Mouse (Mus musculus) limb, embryonic 14.5 days (tissue): ENCODE measurements around the gene Cemip2. TPM values are rescaled to one million over a fixed set of nuclear protein-coding genes. Genes with fewer than 3 reads are reported as not detected.

Experiments
- ATAC-seq: fragments of 200-750 bp; cut with Nextera tagmentation; 2 replicates; pipeline ENCODE4 v1.8.0; 2017; ENCODE audit warnings: low read depth, moderate number of reproducible peaks, moderate TSS enrichment; ENCODE audit not compliant: low FRiP score
- DNase-seq: peaks from one replicate; pipeline ENCODE4 v3.0.0-alpha.2; 2015; ENCODE audit warnings: low spot score
- H3K27ac ChIP-seq: fragments of 300-500 bp; sonication (generic); replicated peaks from 2 replicates; pipeline ENCODE4 v1.5.1; 2014; ENCODE audit warnings: low read depth, mild to moderate bottlenecking, low read length, moderate library complexity, mixed read lengths
- H3K27me3 ChIP-seq: fragments of 300-500 bp; sonication (generic); 2 replicates; pipeline ENCODE4 v1.6.1; 2014; ENCODE audit warnings: low read length, mixed read lengths; ENCODE audit not compliant: control insufficient read depth, insufficient read depth
- H3K36me3 ChIP-seq: fragments of 300-500 bp; sonication (generic); 2 replicates; pipeline ENCODE4 v1.6.1; 2014; ENCODE audit warnings: mild to moderate bottlenecking, low read length, moderate library complexity, mixed read lengths; ENCODE audit not compliant: control insufficient read depth, insufficient read depth
- H3K4me1 ChIP-seq: fragments of 300-500 bp; sonication (generic); 2 replicates; pipeline ENCODE4 v1.6.1; 2014; ENCODE audit warnings: antibody characterized with exemption, low read length, mixed read lengths; ENCODE audit not compliant: control insufficient read depth, insufficient read depth
- H3K4me2 ChIP-seq: fragments of 300-500 bp; sonication (generic); replicated peaks from 2 replicates; pipeline ENCODE4 v1.6.1; 2014; ENCODE audit warnings: low read depth, mild to moderate bottlenecking, low read length, moderate library complexity; ENCODE audit not compliant: severe bottlenecking
- H3K4me3 ChIP-seq: fragments of 300-500 bp; sonication (generic); replicated peaks from 2 replicates; pipeline ENCODE4 v1.5.1; 2014; ENCODE audit warnings: low read length
- H3K9ac ChIP-seq: fragments of 300-500 bp; sonication (generic); 2 replicates; pipeline ENCODE4 v1.6.1; 2014; ENCODE audit warnings: mild to moderate bottlenecking, low read depth, low read length, moderate library complexity; ENCODE audit not compliant: severe bottlenecking
- H3K9me3 ChIP-seq: fragments of 300-500 bp; sonication (generic); 2 replicates; pipeline ENCODE4 v1.6.1; 2016; ENCODE audit warnings: low read length; ENCODE audit not compliant: control insufficient read depth
- POLR2A ChIP-seq: fragments of 200-500 bp; IDR thresholded peaks from 2 replicates; pipeline ENCODE4 v1.8.0; 2012; ENCODE audit warnings: inconsistent platforms, mild to moderate bottlenecking, moderate library complexity, borderline replicate concordance; ENCODE audit not compliant: insufficient read depth, insufficient read length; ENCODE audit errors: extremely low read depth
- WGBS: fragments of 180-500 bp; shearing (Covaris S2); extraction: QIAGEN DNeasy Blood & Tissue Kit; methylation state at CpG from one replicate; pipeline ENCODE4 v1.1.7; 2014; 5-methylcytosine and 5-hydroxymethylcytosine counted together
- polyA plus RNA-seq, 2 experiments: library from polyadenylated mRNA; depleted of rRNA in 1 of 2; stranded (reverse) in 1 of 2; unstranded in 1 of 2; fragments of >200 nt; fragmentation: Nextera tagmentation in 1 of 2; extraction: Ambion mirVana in 1 of 2; gene quantifications; 2 replicates each; pipeline versions ENCODE4 v1.2.1 to v1.2.3; 2012 to 2014

The Cemip2 gene
- polyA plus RNA-seq, 2 experiments = 16.1 to 31.1 TPM

GRCm38 (mm10) chr19:21777171-21777731, 891 bp upstream of the Cemip2 start:
- ATAC-seq (no peak), DNase-seq (no peak)
- Histone ChIP-seq H3K4me2 (peak overlapping the region; percentile 77), H3K27ac (no peak overlapping the region), H3K36me3 (no peaks in the 10 kb centered on the region; the same call in 1 of the 2 replicates), H3K4me3 (no peak overlapping the region), H3K27me3 (no peaks in the 10 kb centered on the region), H3K9me3 (no peaks in the 10 kb centered on the region), H3K4me1 (peaks cover 23% of the 10 kb centered on the region), H3K9ac (no peak overlapping the region)
- no peak for TF ChIP-seq POLR2A
- 32% methylated on average over 20 of the region's 20 CpGs for WGBS

- no peaks in the 10 kb centered on the region; the same call in 1 of the 2 replicates for H3K36me3 ChIP-seq
- no peaks in the 10 kb centered on the region for H3K9me3 ChIP-seq
- peak overlapping the region; percentile 77 for H3K4me2 ChIP-seq
- ATAC-seq (no peak), DNase-seq (peak; percentile 45)
- H3K4me1 ChIP-seq = peaks cover 29% of the 10 kb centered on the region
- peak overlapping the region; percentile 79 for H3K9ac ChIP-seq
- H3K27ac ChIP-seq = peak overlapping the region; percentile 92
- H3K4me3 ChIP-seq = peak overlapping the region; percentile 76
- no peak for TF ChIP-seq POLR2A
- WGBS = 1% methylated on average over 11 of the region's 11 CpGs
- H3K27me3 ChIP-seq = no peaks in the 10 kb centered on the region
These were observed 964 bp downstream of the Cemip2 start for GRCm38 (mm10) chr19:21779106-21779505.

GRCm38 (mm10) chr19:21780663-21781062, 2.5 kb downstream of the Cemip2 start:
- peak overlapping the region; percentile 77 for H3K4me2 ChIP-seq
- no peak overlapping the region for H3K27ac ChIP-seq
- DNase-seq = no peak
- H3K36me3 ChIP-seq = no peaks in the 10 kb centered on the region; the same call in 1 of the 2 replicates
- no peak for ATAC-seq
- peaks cover 29% of the 10 kb centered on the region for H3K4me1 ChIP-seq
- no peaks in the 10 kb centered on the region for H3K9me3 ChIP-seq
- WGBS = 60% methylated on average over 8 of the region's 8 CpGs
- no peaks in the 10 kb centered on the region for H3K27me3 ChIP-seq
- no peak for TF ChIP-seq POLR2A
- no peak overlapping the region for H3K9ac ChIP-seq
- peak overlapping the region; percentile 76; the same call in 1 of the 2 replicates for H3K4me3 ChIP-seq

GRCm38 (mm10) chr19:21781066-21781786, 3.1 kb downstream of the Cemip2 start:
- TF ChIP-seq POLR2A = no peak
- Histone ChIP-seq H3K27ac (no peak overlapping the region), H3K4me2 (peak overlapping the region; percentile 77), H3K4me3 (no peak overlapping the region), H3K27me3 (no peaks in the 10 kb centered on the region), H3K9me3 (no peaks in the 10 kb centered on the region), H3K36me3 (no peaks in the 10 kb centered on the region; the same call in 1 of the 2 replicates), H3K4me1 (peaks cover 29% of the 10 kb centered on the region), H3K9ac (no peak overlapping the region)
- WGBS = 48% methylated on average over 7 of the region's 7 CpGs
- DNase-seq (no peak), ATAC-seq (no peak; the same call in 1 of the 2 replicates)

- Histone ChIP-seq H3K9ac (no peak overlapping the region), H3K9me3 (no peaks in the 10 kb centered on the region), H3K4me2 (peak overlapping the region; percentile 8), H3K27me3 (no peaks in the 10 kb centered on the region), H3K36me3 (no peaks in the 10 kb centered on the region; the same call in 1 of the 2 replicates), H3K4me1 (peaks cover 29% of the 10 kb centered on the region), H3K27ac (no peak overlapping the region), H3K4me3 (no peak overlapping the region)
- DNase-seq (no peak), ATAC-seq (no peak)
- TF ChIP-seq POLR2A = no peak
- 26% methylated on average over 12 of the region's 12 CpGs for WGBS
These were observed 3.8 kb downstream of the Cemip2 start for GRCm38 (mm10) chr19:21781787-21782432.
